Mouse (Mus musculus): ENCODE measurements around the gene Cct2. TPM values are rescaled to one million over a fixed set of nuclear protein-coding genes. Genes with fewer than 3 reads are reported as not detected.

Cct2 gene
- polyA plus RNA-seq, 1 experiment = 96.9 TPM

Other genes starting within 250 kb of the Cct2 start
- 0.04 and 0.07 TPM in 2 replicates for gene Myrfl, start 166.9 kb downstream of the Cct2 start, polyA plus RNA-seq (2012; rRNA removed)
- 293 and 458 TPM in 2 replicates for gene Rab3ip, start 113.0 kb downstream of the Cct2 start, polyA plus RNA-seq (2012; rRNA removed)
- gene Gm10271, start 91.2 kb downstream of the Cct2 start, polyA plus RNA-seq (2012; rRNA removed) = not detected in 2 replicates
- 0.69 and 0.77 TPM in 2 replicates for gene Best3, start 77.5 kb downstream of the Cct2 start, polyA plus RNA-seq (2012; rRNA removed)
- gene Lrrc10, start 18.5 kb downstream of the Cct2 start, polyA plus RNA-seq (2012; rRNA removed) = 0.07 TPM in 1 of 2 replicates, not detected in the other
- 16.0 and 18.6 TPM in 2 replicates for gene Frs2, start 84.7 kb upstream of the Cct2 start, polyA plus RNA-seq (2012; rRNA removed)
- gene Yeats4, start 160.7 kb upstream of the Cct2 start, polyA plus RNA-seq (2012; rRNA removed) = 18.2 and 21.8 TPM in 2 replicates
- gene 9530003J23Rik, start 174.9 kb upstream of the Cct2 start, polyA plus RNA-seq (2012; rRNA removed) = 0.85 TPM in 1 of 2 replicates, not detected in the other
- 328 and 420 TPM in 2 replicates for gene Lyz2, start 218.5 kb upstream of the Cct2 start, polyA plus RNA-seq (2012; rRNA removed)
- gene Lyz1, start 229.1 kb upstream of the Cct2 start, polyA plus RNA-seq (2012; rRNA removed) = 25.2 and 35.7 TPM in 2 replicates

Measured in gonadal fat pad, adult 2 months (tissue).